Mouse (Mus musculus): ENCODE results near the gene Sufu.

GRCm38 (mm10) chr19:46375489-46375888, 21.2 kb upstream of the Sufu start:
- TF ChIP-seq CTCF (IDR thresholded peaks at IDR 0.05) (no peak), EP300 (IDR thresholded peaks at IDR 0.05) (no peak)
